Mouse (Mus musculus) embryonic stem cell, embryonic (primary cell): ENCODE measurements around the gene Tmod1.

ENCODE experiments used
- CTCF ChIA-PET, 4 experiments: fragments of 300-600 bp in 2 of 4; fragments of 350-600 bp in 2 of 4; sonication (Branson Sonifier 250); formaldehyde crosslinking; loops; one replicate each; lab custom pipeline; 2022; ENCODE audit warnings: inconsistent platforms in 2 of 4; lab: Charles Lee
- POLR2A ChIA-PET, 4 experiments: fragments of 300-600 bp in 2 of 4; fragments of 350-600 bp in 2 of 4; sonication (Branson Sonifier 250); formaldehyde crosslinking; loops; one replicate each; lab custom pipeline; 2022; ENCODE audit warnings: antibody characterized with exemption in 4 of 4, inconsistent platforms in 1 of 4; lab: Charles Lee

The Tmod1 gene

DNA sequence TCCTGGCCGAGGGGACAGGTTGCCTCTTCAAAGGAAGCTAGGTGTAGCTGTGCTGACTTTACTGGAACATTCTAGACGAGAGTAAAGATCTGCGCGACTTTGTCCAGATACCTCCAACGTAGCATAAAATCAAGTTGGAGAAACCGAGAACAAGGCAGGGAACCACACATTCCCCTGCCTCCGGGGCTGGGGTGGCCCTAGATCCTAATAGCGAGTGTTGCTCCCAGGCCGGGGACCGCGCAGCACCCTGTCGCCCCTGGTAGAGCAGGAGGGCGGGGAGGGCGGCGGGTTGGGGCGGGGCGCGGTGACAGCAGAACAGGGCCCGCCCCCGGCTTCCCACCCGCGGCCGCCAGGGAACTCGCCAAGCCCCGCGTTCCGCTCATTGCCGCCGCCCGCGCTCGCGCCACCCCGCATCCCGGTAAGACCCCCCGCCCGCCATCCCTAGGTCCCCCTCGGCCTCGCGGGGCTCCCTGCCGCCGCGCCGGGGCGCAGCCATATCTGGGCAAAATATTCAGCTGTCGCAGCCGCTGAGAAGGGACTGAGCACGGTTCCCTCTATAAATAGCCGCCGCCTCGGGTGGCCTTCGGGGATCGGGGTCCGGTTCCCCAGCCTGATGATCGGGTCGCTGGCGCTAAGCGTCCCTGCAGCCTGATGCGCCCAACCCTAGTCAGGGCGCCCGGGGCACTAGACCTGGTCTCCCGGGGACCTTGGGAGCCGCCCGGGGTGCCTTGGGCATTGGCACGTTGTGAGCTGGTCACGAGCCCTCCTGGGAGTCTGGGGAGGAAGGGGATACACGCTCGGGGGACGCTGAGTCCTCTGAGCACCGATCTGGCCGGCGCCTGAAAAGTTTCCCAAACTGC, at the start of gene Tmod1:
Tmod1 (plus strand) TSS at position 44 of the 860 bp plus-strand sequence.
- POLR2A ChIA-PET: no interaction called here
- CTCF ChIA-PET: interaction anchor here in 2 of 4 experiments (0.8 to 1.8 kb wide), 2 partner anchors 10 to 13 kb away, joined by 5 to 6 read pairs; no protein-coding TSS in a partner anchor

DNA sequence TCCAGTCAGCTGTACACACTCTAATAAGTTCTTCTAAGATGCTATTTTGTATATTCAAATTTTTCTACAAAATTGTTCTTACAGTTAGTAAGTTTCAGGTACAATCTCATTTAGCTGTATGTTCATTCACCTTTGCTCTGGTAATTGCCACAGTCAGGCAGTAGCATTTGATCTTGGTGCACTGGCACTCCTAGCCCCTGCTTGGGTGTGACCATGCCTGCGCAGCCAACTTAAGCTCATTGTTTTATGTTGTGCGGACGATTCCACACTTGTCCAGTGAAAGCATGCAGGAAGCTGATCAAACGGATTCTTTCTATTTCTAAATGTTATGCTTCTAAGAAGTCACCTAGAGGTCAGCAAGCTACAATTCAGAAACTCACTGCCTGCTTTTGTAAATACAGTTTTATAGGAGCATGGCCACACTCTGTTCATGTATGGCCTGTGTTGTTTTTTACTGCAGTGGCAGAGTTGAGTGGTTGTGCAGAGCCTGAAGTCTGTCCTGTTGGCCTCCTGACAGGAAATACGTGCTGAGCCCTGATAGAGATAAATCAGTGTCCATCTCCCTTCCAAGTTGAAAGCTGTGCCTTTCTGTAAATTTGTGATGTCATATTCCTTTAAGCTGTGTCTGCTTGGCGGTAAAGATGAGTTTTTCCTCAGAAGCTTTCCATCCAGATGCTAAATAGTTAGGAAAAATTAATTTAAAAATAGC, 48.2 kb upstream of the Tmod1 start:
- ChIA-PET CTCF (interaction anchor here in 1 of 4 experiments (0.6 kb wide), 1 partner anchor 544 kb away, joined by 3 read pairs; no protein-coding TSS in a partner anchor), POLR2A (interaction anchor here in 1 of 4 experiments (0.7 kb wide), 1 partner anchor 17 kb away, joined by 3 read pairs; no protein-coding TSS in a partner anchor)

DNA sequence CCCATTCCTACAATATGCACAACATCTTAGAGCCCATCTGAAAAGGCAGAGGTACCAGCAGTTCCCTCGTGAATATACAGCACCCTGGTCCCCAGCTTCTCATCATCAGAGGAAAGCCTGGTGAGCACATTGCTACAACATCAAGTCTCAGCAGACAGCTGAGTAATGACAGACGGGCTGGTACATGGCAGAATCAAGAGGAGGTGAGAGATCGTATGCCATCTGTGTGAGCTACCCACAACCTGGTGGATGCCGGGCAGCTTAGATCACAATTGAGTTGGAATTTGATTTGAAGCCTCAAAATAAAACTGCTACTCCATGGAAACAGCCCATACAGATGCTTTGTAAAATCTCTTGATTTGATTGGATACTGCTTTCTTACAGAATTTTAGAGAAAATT, 40.2 kb upstream of the Tmod1 start:
- POLR2A ChIA-PET: no interaction called here
- CTCF ChIA-PET: no interaction called here

DNA sequence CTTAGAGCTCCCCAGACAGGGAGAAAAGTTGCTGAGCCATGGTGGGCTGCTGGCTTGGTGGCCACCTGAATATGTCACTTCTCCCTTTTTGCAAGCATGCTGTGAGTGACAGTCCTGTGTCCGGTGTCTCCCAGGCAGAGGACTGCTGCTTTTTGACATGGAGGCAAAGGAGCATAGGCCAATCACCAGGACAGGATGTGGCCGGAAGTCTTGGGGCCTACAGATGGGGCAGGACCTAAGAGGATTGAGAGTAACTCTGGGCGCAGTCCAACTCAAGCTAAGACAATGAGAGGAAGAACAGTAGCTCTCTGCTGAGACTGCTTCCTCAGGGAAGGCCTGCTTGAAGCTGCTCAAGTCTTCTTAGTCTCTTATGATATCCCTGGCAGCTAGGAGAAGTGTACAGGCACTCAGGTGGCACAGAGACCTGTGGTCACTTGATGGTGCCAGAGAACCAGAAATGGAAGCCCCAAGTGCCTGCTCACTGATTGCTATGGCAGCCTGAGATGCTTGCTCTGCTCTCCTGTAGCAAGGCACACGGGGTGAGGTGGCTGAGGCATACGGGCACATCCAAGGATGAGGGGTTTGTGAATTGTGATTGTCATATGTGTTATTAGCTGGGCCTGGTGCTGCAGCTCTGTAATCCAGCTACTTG, 30.5 kb upstream of the Tmod1 start:
- ChIA-PET POLR2A (interaction anchor here in 1 of 4 experiments (1.4 kb wide), 1 partner anchor 19 kb away, joined by 3 read pairs; no protein-coding TSS in a partner anchor), CTCF (interaction anchor here in 2 of 4 experiments (0.5 to 1.4 kb wide), 2 partner anchors 18 to 197 kb away, joined by 3 to 4 read pairs; no protein-coding TSS in a partner anchor)

DNA sequence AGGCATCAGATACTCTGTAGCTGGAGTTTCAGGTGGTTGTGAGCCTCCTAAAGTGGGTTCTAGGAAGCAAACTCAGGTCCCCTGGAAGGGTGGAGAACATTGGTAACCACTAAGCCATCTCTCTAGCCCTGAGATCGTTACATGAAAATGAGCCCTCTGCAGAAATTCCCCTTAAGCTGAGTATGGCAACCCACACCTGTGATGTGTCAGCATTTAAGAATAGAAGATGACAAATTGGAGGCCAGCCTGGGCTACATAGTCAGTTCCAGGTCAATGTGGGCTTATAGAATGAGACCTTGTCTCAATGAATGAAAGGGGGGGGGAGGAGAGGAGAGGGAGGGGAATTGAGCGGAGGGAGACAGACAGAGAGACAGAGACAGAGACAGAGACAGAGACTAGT, 27.0 kb upstream of the Tmod1 start:
- ChIA-PET POLR2A (no interaction called here), CTCF (interaction anchor here in 2 of 4 experiments (0.7 to 1.6 kb wide), 3 partner anchors 14 to 1377 kb away, joined by 3 to 5 read pairs (median 3); no protein-coding TSS in a partner anchor)

DNA sequence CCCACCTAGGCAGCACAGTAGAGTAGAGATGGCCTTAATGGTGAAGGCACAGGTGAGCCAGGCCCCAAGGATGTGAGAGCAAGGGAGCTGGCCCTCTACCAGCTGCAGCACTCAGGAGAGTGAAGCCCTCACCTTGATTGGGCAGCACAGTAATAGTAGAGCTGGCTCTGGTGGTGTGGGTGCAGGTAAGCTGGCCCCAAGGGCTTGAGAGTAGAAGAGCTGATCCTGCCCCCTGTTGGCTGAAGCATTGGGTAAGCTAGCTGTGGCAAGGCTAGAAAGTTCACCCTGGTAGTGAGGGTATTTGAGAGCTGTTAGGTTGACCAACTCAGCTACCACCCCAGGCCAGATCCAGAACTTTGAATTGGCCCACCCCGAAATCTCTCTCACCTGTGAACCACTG, 23.1 kb upstream of the Tmod1 start:
- ChIA-PET POLR2A (no interaction called here), CTCF (interaction anchor here in 2 of 4 experiments (0.6 to 0.8 kb wide), 3 partner anchors 17 to 855 kb away, joined by 3 to 4 read pairs (median 3); no protein-coding TSS in a partner anchor)

DNA sequence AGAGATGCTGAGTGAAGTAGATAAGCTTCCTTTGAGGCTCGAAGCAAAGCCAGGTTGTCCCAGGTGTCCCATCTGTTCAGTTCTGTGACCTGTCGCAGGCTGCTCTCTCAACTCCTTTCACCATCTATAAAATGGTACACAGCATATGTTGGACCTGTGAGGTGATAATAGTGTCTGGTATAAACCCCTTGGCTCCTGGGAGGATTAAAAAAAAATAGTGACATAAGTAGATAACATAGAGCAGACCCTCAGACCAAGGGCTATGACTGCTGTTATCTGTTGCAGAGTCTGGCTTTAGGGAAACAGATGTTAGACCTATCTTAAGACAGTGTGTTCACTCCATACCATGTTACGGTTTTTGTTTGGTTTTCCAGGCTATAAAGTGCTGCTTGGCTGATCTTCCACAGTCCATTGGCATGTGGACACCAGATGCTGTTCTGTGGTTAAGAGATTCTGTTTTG, 15.7 kb upstream of the Tmod1 start:
- POLR2A ChIA-PET: no interaction called here
- CTCF ChIA-PET: no interaction called here

DNA sequence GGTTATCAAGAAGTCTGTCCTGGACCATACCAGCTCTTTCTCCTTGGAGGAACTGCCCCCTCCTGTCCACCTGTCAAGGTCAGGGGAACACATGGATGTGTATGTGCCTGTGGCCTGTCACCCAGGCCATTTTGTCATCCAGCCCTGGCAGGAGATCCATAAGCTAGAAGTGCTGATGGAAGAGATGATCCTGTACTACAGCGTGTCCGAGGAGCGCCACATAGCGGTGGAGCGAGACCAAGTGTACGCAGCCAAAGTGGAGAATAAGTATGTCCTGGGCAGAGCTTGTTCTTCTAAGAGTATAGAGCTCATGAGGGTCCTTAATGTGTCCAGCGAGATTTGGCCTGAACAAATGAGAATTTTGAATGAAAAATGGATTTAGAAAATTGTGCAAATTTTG, 12.8 kb upstream of the Tmod1 start:
- CTCF ChIA-PET: interaction anchor here (0.6 to 1.3 kb wide), 16 partner anchors 12 to 757 kb away, joined by 3 to 5 read pairs (median 4); partner anchors contain the start of gene Slc25a51 (in 1 of the 4)
- POLR2A ChIA-PET: interaction anchor here in 1 of 4 experiments (0.8 kb wide), 2 partner anchors 23 to 53 kb away, joined by 3 read pairs; no protein-coding TSS in a partner anchor

DNA sequence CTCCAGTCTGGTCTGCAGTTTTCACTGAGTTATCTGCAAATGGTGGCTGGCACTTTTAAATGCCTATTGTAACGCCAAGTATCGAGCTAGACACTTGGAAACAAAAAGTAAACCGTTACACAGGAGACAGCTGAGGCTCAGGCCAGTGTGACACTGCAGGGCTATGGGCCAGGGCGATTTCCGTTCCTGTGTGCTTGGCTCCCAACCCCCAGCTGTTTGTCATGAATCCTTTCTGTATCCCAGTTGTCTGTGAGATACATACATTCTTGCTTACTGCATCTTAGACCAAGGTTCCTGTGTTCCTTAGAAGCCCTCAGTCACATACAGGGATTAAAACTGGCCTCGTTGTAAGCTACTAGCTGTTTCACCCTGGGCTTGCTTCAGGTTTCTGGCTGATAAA, 10.5 kb upstream of the Tmod1 start:
- ChIA-PET CTCF (no interaction called here), POLR2A (no interaction called here)

DNA sequence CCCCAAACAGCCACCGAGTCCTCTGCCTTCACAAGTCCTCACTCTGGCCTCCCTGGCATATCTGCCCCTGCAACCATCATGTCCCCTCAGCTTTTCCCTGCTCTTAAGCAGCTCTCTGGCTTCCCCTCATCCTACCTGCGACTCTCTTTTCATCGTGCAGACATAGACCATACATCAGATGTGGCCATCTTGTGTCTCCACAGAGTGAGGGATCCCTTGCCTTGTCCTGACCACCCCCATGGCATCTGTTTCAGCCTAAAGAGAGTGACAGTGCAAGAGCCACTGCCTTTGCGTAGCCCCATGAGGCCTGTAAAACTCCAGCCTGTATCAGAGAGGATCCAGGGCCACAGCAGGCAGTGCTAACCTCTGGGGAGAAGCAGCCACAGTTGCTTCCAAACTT, 10.0 kb upstream of the Tmod1 start:
- POLR2A ChIA-PET: no interaction called here
- CTCF ChIA-PET: no interaction called here

DNA sequence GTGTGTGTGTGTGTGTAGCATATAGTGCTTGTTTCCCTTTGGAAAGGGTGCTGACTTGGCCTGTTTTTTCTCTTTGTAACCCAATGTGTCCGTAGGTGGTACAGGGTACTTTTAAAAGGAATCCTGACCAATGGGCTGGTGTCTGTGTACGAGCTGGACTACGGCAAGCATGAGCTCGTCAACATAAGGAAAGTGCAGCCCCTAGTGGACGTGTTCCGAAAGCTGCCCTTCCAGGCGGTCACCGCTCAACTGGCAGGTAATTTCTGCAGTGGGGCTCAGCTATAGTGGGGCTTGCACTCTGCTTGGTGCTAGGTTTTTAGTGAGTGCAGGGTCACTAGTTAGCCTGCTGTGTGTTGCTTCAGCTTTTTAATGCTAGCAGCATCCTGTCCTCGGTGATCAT, 9.2 kb upstream of the Tmod1 start:
- CTCF ChIA-PET: interaction anchor here in 3 of 4 experiments (0.6 to 1.1 kb wide), 13 partner anchors 10 to 1018 kb away, joined by 3 to 6 read pairs (median 3); partner anchors contain the start of genes Aldh1b1 (in 1 of the 3) and Tmod1 (in 1 of the 3)
- POLR2A ChIA-PET: interaction anchor here in 2 of 4 experiments (0.6 to 0.8 kb wide), 3 partner anchors 13 to 922 kb away, joined by 3 to 4 read pairs (median 4); partner anchors contain the start of gene Tomm5 (in 1 of the 2)

DNA sequence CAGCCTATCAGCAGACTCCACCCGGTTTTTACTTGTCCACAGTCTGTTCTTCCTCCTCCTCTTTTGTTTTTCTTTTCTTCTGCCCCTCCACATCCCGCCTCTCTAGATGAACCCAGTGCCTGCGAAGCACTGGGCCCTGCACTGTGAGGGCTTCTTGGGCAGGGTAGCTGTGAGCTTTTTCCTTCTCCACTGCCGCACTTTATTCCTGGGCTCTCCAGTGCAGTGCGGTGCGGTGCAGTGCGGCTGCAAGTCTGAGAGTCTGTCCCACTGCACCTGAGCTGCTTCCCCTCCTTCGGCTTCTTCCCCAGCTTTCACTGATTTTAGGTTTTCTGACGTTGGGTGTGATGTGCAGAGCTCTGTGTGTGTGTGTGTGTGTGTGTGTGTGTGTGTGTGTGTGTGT, 6.3 kb upstream of the Tmod1 start:
- POLR2A ChIA-PET: interaction anchor here in 2 of 4 experiments (0.6 to 0.7 kb wide), 4 partner anchors 17 to 37 kb away, joined by 3 to 6 read pairs (median 4); no protein-coding TSS in a partner anchor
- CTCF ChIA-PET: interaction anchor here in 3 of 4 experiments (0.6 to 1.5 kb wide), 3 partner anchors 8 to 477 kb away, joined by 3 to 4 read pairs (median 3); no protein-coding TSS in a partner anchor

DNA sequence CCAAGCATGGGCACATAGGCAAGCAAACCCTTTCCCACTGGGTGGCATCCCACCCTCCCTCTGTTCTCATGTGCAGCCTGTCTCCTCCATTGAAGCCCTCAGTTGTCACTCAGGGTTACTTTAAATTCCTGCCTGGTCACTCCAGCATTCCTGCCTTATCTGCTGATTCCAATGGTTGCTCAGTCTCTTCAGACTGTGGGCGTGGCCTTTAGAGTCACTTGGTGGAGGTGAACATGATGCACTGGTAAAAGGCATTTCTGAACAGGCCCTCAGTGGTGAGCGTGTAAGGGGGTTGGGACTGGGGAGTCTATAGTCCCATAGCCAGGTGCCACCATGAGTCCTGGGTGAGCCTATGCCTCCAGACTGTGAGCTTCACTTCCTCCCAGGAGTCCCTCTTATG, 5.5 kb upstream of the Tmod1 start:
- POLR2A ChIA-PET: interaction anchor here in 1 of 4 experiments (0.6 kb wide), 2 partner anchors 16 to 22 kb away, joined by 3 read pairs; no protein-coding TSS in a partner anchor
- CTCF ChIA-PET: interaction anchor here in 2 of 4 experiments (0.7 to 1.5 kb wide), 3 partner anchors 7 to 17 kb away, joined by 3 to 4 read pairs (median 3); no protein-coding TSS in a partner anchor

DNA sequence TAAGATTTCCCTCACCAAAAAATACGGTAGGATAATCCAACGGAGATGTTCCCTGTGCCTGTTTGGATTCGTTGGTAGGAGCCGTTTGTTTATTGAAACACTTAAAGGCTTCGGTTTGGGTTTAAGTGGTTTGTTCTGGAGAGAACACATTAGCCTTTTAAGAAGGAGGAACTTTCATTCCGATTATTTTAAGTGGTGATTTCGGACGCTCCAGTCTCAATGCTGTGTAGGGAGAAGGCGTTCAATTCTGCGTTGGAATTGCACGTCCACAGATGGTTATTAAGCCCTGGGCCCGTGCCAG, 194 bp upstream of the Tmod1 start:
- POLR2A ChIA-PET: no interaction called here
- CTCF ChIA-PET: interaction anchor here in 1 of 4 experiments (1.8 kb wide), 1 partner anchor 9 kb away, joined by 6 read pairs; no protein-coding TSS in a partner anchor

DNA sequence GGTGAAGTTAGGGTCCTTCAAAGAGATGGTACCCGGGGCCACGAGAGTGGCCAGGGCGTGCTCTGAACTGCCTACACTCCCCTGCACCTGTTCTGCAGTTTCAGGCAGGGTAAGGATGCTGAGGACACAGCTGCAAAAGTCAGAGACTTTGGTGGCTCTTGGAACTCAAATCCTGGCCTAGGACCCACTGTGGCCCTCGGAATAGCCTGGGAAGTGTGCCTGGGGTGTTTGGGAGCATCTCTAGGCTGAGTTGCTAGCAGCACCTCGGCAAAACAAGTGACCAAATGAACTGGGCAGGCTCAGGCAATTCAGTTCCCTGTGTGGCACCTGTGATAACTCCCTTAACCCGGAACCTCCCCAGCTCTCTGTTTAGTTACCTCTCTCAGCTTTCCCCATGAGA, 1.2 kb downstream of the Tmod1 start:
- ChIA-PET CTCF (interaction anchor here in 3 of 4 experiments (0.8 to 1.8 kb wide), 5 partner anchors 10 to 69 kb away, joined by 3 to 6 read pairs (median 5); no protein-coding TSS in a partner anchor), POLR2A (no interaction called here)

DNA sequence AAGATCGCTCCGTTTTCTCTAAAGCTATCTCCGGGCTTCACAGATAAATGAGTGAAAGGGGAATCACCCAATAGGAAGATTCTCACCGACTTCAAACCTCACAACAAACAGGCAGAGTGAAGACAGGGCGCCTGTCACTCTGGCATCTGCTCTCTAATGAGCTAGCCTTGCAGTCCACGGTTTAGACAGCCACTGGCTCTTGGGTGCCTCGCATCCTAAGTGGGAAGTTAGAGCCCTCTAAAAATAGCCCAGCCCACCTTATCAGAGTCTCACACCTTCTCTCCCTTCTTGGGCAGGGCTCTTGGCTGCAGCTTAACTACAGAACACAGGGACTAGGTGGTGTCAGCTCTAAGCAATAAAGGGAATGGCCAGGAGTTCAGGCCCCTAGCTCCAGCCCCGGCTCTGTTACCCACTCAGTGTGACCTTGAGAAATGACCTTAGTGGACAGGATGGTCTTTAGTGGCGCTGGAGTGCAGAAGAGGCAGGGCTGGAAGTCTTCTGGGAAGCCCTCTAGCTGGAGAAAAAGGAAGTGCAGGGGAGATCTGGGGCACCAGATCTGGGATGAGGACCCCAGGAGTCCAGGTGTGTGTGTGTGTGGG, 2.0 kb downstream of the Tmod1 start:
- ChIA-PET CTCF (interaction anchor here (0.6 to 1.8 kb wide), 17 partner anchors 8 to 599 kb away, joined by 3 to 10 read pairs (median 4); no protein-coding TSS in a partner anchor), POLR2A (interaction anchor here in 2 of 4 experiments (0.7 to 2.3 kb wide), 3 partner anchors 14 to 110 kb away, joined by 5 to 10 read pairs (median 7); no protein-coding TSS in a partner anchor)
